Comparison of ENCODE assay signal across 8 mouse cellular contexts in genomic region chr7:128531929-128532328, GRCm38 (mm10). TPM values are rescaled to one million over a fixed set of nuclear protein-coding genes. Genes with fewer than 3 reads are reported as not detected.
DNase-seq lines count a peak whose midpoint lies in the region; ATAC-seq and TF ChIP-seq lines count a peak whose summit lies in the region.

No protein-coding gene starts in this region.

- no peaks in the 10 kb centered on the region for H3K36me3 ChIP-seq in thymus, adult 2 months (ENCODE audit: control insufficient read depth, insufficient read depth, low read length)

- peak; percentile 55 for ATAC-seq in common myeloid progenitor, adult 5-6 weeks (replicated peaks; ENCODE audit: low read depth, poor library complexity, severe bottlenecking)
- no peak for ATAC-seq in inflammation-experienced regulatory T-cells, adult 6 months

- H3K27me3 ChIP-seq in thymus, adult 2 months (ENCODE audit: control insufficient read depth, insufficient read depth, low read length) = no peaks in the 10 kb centered on the region

- TF ChIP-seq POLR2A in thymus, adult 2 months (IDR thresholded peaks at IDR 0.05; ENCODE audit: control insufficient read depth, extremely low read depth, insufficient read depth, low read length, poor library complexity) = no peak

- H3K4me1 ChIP-seq in thymus, adult 2 months (replicated peaks; ENCODE audit: control insufficient read depth, insufficient read depth, low read length) = no peaks in the 10 kb centered on the region

- no peak overlapping the region for H3K4me3 ChIP-seq in thymus, adult 2 months (ENCODE audit: control insufficient read depth, insufficient read depth, low read length)

- no peak overlapping the region for H3K27ac ChIP-seq in thymus, adult 2 months (ENCODE audit: control insufficient read depth, insufficient read depth, low read length)

- WGBS in thymus, adult 2 months = 56% methylated on average over 6 of the region's 6 CpGs

- no peak for TF ChIP-seq CTCF in thymus, adult 2 months (IDR thresholded peaks at IDR 0.05; ENCODE audit: borderline replicate concordance, control insufficient read depth, extremely low read depth, insufficient read depth, low read length, poor library complexity)

- intact Hi-C loops in heart, postnatal 10 days (cut with DNase I) = no loop called here

- DNase-seq in left cerebral cortex, adult 18-20 months (ENCODE audit: low spot score in 2 of 2) = peak; percentile 54 to 62
- DNase-seq in left cerebral cortex, adult 11 months (ENCODE audit: low spot score) = no peak
- DNase-seq in adrenal gland, adult 18-20 months (ENCODE audit: low spot score in 2 of 2) = peak; percentile 59 to 64
- DNase-seq in heart, postnatal 10 days = peak; percentile 80 to 83
- peak; percentile 68 for DNase-seq in lung, postnatal 10 days
- DNase-seq in thymus, adult 2 months = no peak

RNA-seq across cellular contexts. Expression of gene Bag3, which starts 8.5 kb away (rescaled TPM):
- total RNA-seq in left cerebral cortex, adult 18-20 months (2021) = 10 to 100 TPM in 1 of 2 experiments, 1 to 10 TPM in 1; 9.4 to 10.2 TPM
- 100 to 1,000 TPM; 316 to 330 TPM for total RNA-seq in adrenal gland, adult 18-20 months (2021)
- 4.6 and 4.9 TPM in 2 replicates for total RNA-seq in common myeloid progenitor, adult 5-6 weeks (2017)
- 100 to 1,000 TPM; 157 to 160 TPM for total RNA-seq in heart, postnatal 10 days (2021)
- polyA plus RNA-seq in inflammation-experienced regulatory T-cells, adult 6 months (2017; shearing (Covaris generic)) = 10 to 100 TPM; 10.3 to 12.7 (median 10.4) TPM
- polyA plus RNA-seq in thymus, adult 2 months (2012; rRNA removed) = 14.5 and 19.1 TPM in 2 replicates

Comparison
In these comparisons a context has a peak if more than half of its experiments do, and no peak if none do; other contexts are left out.
1. DNase-seq: peak in left cerebral cortex, adult 18-20 months (2 of 2), adrenal gland, adult 18-20 months (2 of 2), heart, postnatal 10 days (2 of 2) and lung, postnatal 10 days (single experiment); none in left cerebral cortex, adult 11 months (single experiment) and thymus, adult 2 months (single experiment).
2. RNA of gene Bag3, which starts 8.5 kb away (total RNA-seq): 316 to 330 TPM in adrenal gland, adult 18-20 months and 157 to 160 TPM in heart, postnatal 10 days; 9.4 to 10.2 TPM in left cerebral cortex, adult 18-20 months and 4.6 to 4.9 TPM in common myeloid progenitor, adult 5-6 weeks; every median in the first group is over 10 times any median in the second.